Mouse (Mus musculus) right cerebral cortex, postnatal 4 days (tissue): ENCODE measurements around the gene Tas2r119.

ENCODE experiments used
- DNase-seq: peaks from one replicate; pipeline ENCODE4 v3.0.0-alpha.2; 2022

The Tas2r119 gene

GRCm38 (mm10) chr15:32226381-32226780, 49.3 kb downstream of the Tas2r119 start:
- DNase-seq = no peak

DNA sequence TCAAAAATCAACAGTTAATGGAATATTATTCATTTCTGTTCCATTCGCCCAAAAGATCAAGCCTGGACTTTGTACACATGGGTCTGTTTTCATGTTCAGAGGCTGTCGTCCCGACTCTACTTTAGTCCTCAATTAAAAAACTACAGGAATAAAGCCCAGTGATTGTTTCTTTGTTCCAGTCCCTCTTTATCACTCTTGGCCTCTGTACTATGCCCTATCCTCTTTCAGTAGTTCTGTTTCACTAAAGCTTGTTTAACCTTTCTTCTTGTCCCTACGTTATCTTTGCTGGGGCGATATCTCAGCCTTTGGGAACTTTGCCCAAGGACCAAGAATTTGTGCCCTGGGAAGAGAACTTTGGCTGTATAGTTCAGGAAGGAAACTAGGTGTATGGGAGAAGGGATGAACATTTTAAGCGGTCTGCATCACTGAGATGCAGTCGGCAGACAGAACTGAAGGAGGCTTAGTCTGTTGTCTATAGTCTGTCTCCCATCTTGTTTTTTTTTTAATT, 49.9 kb downstream of the Tas2r119 start:
- DNase-seq = no peak
